Mouse (Mus musculus): ENCODE results near the gene Ccdc13. TPM values are rescaled to one million over a fixed set of nuclear protein-coding genes. Genes with fewer than 3 reads are reported as not detected.

Gene Ccdc13
- polyA plus RNA-seq, 2 experiments from 2014 or later: not detected

DNA sequence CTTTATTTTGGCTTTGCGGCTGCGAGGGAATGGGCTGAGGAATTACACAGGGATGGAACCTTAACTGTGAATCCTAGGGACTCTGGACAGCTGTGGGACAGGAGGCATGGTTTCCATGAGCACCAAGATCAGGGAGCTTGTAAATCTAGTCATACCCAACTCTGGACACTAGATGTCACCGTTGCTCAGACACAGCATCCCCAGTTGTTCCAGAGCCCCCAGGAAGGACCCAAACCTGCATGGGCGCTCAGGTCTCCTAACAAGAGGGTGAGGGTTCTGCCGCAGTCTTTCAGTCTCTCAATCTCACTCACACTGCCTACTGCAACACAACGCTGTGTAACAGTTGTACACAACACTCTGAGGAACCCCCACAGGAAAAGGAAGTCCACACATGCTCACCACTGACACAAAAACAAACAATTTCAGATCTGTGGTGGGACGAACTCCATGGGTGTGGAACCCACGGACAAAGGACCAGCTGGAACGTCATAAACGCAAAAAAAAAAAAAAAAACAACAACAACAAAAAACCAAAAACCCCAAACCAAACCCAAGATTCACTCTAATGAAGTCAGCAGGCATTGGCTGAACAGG, 7.4 kb upstream of the Ccdc13 start:
- peak; percentile 62 for ATAC-seq

DNA sequence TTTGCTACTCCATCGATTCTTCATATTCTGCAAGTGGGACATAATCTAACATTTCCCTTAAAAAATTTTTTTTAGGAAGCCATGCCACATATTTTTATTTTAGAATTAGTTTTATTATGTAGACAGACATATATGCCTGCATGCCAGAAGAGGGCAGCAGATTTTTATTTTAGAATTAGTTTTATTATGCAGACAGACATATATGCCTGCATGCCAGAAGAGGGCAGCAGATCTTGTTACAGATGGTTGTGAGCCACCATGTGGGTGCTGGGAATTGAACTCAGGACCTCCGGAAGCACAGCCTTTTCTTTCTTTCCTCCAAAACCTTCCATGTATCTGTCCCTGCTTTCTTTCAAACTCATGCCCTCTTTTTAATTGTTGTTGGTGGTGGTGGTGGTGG, 3.7 kb upstream of the Ccdc13 start:
- ATAC-seq: no peak

DNA sequence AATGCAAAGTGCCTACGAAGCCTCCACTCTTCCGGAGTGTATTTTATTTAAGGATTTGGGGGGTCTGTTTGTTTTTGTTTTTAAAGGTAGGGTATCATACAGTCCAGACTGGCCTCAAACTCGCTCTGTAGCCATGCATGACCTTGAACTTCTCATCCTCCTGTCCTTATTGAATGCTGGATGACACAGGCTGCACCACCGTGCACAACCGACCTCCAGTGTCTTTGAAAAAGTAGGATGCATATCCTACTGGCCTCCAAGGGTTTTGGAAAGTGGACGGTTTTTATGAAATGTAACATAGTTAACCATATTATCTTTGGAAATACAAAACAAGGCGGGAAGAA, 333 bp upstream of the Ccdc13 start:
- no peak for ATAC-seq

DNA sequence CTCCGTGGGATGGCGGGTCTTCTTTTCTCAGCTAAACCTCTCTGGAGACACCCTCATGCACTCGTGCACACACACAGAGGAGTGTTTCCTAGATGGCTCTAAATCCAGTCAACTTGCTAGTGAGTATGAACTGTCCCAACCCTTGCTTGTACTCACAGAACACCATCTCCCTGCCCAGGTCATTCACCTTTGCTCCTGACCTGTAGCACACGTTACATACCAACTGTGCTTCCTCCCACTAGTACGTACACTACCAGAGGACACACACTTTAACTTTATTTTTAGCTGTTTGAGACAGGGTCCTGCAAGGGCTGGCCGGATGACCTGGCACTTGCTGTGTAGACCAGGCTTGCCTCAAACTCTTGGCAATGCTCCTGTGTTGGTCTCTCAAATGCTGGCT, 1.3 kb downstream of the Ccdc13 start:
- no peak for ATAC-seq

DNA sequence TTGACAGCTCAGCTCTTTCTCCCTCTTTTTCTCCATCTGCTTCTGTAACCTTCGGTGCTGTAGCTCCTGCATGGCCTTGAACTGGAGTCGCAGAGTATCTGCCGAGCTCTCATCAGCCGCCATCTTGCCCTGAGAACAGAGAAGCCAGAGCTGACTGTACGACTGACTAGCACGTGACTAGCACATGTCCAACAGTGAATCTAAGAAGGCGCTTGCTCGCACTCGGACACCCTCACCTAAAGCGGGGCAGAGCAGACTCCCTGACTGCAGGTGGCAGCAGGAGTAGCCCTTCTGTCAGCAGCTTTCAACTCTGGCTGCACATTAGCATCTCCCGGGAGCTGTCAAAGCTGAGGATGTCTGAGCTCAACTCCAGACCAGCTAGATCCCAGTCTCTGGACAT, 5.4 kb downstream of the Ccdc13 start:
- ATAC-seq: no peak

DNA sequence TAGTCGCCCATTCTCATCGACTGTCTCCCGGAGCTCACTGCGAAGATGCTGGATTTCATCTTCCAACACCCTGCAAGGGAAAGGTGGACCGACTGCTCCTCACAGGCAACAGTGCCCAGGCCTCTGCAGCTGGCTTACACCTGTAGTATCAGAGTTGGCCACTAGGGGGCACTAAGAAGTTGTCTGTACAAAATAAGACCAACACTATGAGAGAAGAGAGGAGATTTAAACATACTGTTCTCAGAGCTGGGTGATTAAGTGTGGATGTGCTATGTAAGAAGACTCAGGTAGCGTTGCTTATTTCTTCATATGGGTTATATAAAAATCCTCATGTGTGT, 8.3 kb downstream of the Ccdc13 start:
- ATAC-seq: no peak

DNA sequence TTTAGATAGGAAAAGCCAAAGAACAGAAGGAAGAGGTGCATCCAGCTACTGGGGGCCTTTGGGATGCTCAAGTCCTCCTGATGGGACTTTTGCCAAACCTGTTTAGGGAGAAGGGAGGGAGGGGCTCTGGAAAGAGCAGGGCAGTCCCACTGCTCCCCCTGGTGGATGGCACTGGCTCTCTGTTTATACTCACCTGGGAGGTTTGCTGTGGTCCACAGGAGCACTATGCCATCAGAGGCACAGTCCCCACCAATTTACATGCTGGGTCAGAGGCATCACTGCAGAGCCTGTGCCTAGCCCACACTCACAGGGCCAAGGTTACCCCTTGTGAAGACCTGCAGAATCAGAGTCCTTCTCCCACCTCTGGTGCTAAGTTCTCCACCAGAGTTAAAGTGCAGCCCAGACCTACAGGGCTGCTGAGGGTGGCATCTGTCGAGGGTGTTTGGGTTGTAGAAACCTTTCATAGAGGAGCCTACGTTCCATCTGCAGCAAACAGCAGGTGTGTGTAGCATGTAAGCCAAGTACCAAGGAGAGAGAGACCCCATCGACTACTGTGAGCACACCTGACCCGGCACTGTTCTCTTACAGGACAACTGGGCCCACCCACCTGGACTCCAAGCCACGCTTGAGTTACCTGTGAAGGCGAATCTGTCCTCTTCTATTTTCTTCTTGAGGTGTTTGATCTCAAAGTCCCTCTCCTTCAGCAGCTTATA, 8.9 kb downstream of the Ccdc13 start:
- ATAC-seq: no peak

DNA sequence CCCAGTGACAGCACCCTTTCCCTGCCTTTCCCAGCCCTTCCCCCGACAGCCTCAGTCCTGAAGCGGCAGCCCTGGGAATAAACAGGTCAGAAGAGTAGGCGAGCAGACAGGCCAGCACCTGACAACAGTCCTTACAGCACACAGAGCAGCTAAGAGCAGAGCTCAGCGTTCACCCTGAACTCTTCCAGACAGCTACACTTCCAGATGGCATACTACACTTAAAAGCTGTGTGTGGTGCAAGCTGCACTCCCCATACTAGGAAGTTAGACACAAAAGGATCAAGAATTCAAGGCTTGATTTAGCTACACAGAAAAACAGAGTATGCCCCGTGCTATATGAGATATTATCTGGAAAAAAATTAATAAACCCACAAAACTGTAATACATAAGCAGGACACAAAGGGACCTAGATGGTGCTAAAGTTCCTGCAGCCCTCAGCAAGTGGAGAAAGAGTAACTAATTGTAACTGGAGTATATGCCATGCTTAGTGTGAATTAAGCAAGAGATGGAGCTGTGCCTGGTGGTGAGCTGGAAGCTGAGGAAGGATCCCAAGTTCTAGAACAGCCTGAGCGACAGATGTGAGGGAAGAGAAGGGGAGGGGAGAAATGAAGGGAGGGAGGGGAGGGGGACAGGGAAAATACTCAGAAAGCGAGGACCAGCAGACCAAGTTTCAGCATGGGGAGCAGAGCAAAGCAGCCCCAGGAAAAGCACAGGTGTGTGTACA, 9.8 kb downstream of the Ccdc13 start:
- ATAC-seq: no peak

DNA sequence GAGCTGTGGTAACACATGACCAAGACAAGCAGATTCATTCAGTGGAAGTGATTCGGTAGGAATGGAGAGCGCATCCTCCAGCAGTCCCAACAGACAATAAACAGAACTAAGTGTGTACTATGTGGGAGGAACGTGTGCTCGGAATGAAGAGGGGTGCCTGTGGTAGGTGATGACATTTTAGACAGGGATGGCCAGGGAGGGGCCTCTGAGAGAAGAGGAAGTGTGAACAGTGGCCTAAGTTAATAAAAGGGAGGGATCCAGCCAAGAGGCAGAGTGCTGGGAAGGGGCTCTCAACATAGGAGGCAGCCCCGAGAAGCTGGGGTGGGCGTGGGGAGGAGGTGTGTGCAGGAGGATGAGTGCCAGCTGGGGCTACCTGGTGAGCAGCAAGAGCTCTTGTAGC, 10.9 kb downstream of the Ccdc13 start:
- no peak for ATAC-seq

DNA sequence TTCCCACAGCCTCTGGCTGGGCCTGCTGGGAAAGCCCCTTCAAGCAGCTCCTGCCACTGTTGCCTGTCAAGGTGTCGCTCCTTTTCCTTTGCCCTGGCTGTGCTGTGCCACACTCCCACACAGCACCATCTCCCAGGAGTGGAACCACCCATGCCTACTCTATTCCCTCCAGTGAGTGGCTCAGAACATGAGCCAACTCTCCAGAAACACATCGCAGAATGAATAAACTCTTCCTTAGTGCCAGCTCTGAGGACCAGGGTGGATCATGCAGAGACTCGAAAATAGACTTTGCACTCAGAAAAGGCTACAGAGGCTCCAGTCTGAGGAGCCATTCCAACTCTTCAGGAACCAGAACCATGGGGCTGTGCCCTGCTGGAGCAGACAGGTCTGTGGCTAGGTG, 12.9 kb downstream of the Ccdc13 start:
- ATAC-seq: no peak

DNA sequence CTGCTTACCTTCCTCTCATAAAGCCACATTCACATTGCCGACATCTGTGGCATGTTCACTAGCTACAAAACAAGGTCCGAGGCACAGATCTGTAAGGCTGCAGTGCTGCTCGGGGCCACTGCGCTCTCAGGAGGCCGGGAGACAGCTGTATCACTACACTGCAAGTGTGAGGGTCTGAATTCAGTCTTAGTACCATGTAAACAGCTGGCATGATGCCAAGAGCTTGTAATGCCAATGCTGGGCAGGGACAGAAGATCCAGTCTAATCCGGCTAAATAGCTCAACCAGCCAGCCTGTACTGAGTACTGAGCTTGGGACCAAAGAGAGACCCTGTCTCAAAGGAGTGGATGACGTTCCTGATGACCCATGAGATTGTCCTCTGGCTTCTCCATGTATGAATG, 15.3 kb downstream of the Ccdc13 start:
- ATAC-seq: no peak

DNA sequence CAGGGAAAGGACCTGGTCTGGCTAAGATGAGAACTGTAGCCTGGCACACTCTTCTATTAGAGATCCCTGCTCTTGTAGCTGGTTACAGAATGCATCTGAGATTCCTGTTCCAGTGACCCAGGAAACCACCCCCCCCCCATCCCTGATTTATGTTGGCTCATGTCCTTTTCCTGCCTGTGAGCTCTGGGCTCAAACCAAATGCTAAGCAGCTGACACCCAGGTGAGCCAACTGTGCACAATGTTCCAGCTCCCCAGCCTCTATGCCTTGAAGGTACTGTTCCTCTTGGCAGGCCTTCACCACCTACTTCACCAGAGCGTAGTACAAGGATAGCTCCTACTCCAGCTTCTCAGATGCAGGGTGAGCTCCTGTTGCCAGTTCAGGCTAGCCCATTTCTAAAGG, 16.2 kb downstream of the Ccdc13 start:
- ATAC-seq: no peak

DNA sequence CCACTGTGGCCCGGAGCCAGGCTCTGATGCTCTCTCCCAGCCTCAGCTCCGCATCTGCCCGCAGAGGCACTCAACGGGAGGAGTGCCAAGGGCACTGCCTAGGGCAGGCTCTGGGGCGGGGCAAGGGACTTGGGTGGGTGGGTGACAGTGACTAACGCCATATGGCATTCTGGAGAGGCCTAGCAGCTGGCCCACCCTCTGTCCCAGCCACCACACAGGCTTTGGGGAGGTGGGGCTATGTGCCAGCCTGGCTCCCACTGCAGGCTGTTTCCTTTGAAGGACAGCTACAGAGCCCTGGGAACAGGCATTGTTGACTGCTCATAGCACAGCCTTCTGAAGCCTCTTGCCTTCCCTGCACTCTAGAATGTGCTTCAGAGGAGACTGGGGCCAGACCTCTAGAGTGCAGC, 16.7 kb downstream of the Ccdc13 start:
- no peak for ATAC-seq

DNA sequence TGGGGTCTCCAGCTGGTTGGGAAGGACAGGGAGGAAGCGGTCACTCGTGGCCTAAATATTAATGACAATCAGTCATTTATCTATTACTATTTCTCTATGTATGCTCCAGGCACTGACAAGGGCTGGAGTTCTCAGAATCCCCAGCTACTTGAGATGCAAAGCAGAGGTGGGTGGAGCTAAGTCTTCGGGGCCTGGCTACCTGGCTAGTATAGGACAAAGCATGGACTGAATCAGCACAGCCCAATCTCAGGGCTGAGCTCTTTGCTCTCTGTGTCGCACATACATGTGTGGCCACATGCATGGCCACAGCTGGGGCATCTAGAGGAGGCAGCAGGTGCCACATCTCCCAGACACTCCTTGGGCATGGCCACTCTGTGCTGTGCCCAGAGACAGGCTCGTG, 18.5 kb downstream of the Ccdc13 start:
- no peak for ATAC-seq

DNA sequence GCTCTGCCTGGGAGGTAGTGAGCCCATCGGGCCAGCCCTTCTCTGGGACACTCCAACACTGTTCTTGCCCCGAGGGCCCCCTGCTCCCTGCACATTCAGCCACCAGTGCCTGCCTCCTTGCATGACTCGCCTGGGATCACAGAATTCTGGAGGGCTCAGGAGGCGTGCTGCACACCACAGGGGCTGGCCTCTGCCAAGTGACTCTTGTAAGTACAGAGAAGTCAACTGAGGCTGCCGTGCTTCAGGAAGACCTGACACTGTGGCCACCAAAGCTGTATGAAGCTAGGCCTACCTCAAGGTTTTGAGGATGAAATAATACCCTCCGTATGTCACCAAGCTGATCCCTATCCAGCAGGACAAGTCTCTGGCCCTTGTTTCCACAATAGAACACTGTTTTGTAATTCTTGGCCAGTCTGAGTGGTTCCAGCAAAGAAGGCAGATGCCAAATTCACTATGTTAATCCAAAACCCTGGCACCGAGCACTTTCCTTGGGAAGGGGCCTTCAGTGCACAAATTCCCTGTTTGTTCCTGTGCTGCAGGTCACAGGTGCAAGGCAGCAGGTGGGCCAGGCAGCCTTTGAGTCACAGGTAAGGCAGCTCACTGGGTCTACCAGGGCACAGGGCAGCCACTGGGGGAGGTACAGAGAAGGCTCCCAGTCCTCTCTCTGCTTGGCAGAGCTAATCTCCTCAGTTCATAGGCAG, 19.3 kb downstream of the Ccdc13 start:
- no peak for ATAC-seq

DNA sequence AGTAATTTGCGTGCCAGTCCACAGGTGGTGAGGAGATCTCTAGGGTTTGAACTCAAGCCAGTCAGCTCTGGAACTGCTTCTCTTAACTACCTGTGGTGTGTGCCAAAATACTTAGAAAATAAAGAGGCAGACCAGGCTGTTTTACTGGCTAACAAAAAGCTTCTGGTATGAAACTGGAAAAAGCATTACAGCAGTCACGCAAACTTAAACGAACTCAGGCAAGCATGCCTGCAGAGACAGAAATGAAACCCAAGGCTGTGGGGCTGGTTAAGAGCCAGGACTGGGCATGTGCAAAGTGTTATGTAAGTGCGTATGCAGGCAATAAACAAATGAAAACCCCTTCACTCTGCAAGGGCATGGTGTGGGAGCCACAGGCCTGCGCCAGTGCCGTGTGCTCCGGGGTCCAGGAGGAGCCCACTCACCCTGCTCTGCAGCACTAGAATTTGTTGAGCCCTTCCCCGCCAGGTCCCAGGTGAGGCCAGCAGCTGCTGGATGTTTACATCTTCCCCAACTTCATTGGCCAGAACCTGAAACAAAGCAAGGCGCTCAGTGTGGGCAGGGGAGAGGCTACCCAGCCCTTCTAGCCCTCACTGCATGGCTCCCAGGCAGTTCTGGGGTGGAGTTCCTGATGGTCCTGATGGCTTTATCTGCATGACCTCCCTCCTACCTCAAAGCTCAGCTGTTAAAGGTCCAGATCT, 20.0 kb downstream of the Ccdc13 start:
- no peak for ATAC-seq

DNA sequence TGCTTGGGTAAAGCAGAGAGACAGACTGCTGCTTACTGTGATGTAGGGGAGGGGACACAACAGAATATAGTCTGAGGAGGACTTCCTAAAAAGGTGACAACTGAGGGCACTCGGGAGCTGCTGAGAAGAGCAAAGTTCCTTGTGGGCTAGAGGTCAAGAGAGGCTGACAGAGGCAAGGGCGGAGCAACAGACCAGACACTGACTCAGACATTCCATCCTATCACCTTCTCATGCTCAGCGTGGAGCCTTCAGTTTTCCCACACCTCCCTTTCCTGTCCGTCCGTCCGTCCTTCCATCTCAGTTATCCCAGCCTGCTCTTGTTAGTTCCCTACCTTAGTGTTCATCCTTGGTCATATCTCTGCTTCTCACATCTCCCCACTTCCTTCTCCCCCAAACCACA, 24.1 kb downstream of the Ccdc13 start:
- ATAC-seq: no peak

DNA sequence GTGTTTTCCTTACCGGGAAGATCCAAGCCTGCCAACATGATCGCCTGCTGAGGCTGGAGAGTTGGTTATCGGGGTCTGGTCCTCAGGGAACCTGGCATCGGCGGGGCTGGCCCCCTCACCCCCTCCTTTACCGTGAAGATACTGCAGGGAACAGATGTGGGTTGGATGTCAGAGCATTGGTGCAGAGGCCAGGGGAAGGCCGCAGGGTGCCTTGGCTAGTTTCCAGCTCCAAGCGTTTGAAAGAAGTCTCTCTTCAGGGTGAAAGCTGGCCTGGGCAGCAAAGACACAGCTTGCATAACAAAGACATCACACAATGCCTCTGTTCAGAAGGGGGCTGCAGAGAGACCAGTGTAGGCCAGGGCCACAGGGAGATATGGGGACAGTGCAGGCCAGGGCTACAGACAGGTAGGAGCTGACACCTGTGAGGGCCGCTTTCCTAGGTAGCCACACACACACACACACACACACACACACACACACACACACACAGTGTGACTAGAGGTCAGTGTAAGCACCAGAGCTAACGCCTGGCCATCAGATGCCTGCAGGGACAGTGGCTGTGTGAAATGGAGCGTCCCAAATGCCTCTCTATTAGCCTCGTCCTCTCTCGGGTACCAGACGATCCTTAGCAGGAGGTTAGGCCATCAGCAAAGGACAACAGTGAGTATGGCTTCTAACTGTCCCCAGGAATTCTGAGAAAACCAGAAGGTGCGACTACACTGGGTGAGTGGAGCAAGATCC, 29.0 kb downstream of the Ccdc13 start:
- ATAC-seq: no peak

DNA sequence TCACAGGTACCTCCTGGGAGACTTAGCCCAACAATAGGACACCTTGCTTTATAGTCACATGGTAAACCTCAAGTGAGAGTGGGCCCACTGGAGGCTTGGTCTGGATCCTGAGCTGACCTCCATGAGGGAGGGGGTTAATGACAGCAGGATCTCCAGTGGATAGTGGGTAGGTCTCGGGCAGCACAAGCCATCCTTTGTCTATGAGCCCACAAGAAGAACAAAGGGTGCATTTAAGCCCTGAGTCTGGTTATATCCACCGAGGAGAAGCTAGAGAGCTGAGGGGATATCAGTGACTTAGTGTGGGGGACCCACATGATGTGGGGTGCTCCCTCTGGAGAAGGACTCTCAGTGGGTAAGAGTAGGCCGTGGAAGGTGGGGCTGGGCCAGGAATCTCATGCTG, 30.8 kb downstream of the Ccdc13 start:
- no peak for ATAC-seq

DNA sequence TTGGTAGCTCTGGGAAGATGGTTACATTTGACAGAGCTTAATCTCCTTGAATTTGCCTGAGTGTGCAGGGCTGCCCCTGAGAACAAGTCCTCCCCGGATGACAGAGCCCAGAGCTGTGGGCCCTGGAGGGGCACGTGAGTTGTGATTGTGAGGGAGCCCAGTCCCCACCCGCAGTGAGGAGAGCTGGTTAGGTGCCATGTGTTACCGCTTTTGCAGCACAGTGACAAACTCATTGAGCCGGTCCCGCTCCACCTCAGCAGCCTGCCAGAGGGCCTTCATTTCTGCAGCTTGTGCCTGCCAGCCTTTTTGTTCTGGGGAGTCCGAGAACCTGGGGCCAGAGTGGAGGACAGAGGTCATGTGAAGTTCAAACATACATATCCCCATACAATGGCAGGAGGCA, 31.3 kb downstream of the Ccdc13 start:
- no peak for ATAC-seq

DNA sequence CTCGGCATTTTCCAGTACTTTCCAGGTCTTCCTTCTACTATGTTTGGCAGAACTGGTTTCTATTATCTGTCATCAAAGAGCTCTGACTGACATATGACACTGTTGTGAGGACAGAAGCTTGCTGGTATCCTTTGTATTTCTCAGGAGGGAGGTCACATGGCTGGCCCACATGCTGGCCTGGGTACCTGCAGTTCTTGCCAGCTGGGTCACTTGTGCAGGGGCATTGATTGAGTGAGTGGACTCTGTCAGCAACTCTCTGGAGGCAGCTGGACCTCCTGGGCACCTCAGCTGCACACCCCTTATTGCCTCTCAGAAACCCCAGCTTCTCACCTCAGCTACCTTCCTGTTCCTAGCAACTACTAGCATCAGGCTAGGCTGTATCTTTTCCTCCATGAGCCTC, 31.7 kb downstream of the Ccdc13 start:
- no peak for ATAC-seq

DNA sequence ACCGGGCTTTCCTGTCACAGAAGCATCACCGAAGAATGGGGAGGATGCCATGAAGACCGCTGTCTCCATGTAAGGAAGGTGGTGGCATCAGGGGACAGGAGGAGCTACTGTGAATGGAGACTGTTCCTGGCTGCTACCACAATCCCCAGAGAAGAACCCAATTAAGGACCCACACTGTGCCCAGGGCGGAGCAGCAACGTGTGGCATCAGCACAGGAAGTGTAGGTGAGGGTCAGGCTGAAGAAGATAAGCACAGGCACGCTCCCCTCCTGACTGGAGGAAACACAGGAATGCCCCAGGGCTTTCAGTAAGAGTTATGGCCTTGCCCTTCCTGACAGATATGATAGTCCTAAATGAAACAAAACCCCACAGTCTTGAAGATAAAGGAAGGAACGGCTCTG, 36.5 kb downstream of the Ccdc13 start:
- ATAC-seq: no peak

Measured in CD4-positive, CD25-positive, alpha-beta regulatory T cell, adult 4 months (primary cell).